Mouse (Mus musculus): ENCODE measurements around the gene Baiap2l2.

DNA sequence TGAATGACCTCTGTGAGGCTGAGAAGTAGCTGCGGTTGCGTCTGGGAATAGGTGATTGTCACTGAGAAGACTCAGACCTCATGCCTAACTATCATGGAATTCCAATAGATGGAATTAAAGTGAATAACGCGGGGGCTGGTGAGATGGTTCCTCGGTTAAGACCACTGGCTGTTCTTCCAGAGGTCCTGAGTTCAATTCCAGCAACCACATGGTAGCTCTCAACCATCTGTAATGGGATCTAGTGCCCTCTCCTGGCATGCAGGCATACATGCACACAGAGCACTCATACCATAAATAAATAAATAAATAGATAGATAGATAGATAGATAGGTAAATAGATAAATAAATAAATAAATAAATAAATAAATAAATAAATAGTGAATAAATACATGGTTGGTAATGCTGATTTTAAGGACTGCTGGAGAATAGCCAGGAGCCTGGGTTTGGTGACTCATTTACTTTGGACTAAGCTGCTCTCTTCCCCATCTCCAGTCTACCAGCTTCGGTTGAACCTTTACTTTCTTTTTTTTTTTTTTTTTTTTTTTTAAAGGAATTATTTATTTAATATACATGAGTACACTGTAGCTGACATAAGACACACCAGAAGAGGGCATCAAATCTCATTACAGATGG is 44.1 kb upstream of the Baiap2l2 start:
- TF ChIP-seq CTCF (conservative IDR thresholded peaks at IDR 0.05; ENCODE audit: insufficient read depth, insufficient read length, low read depth, low read length) = no peak
- no peak for TF ChIP-seq POLR2A (IDR thresholded peaks at IDR 0.05; ENCODE audit: low read depth, low read length)
